Mouse (Mus musculus) adrenal gland, postnatal 10 days (tissue): Measurements from ENCODE around the gene 1110004F10Rik. TPM values are rescaled to one million over a fixed set of nuclear protein-coding genes. Genes with fewer than 3 reads are reported as not detected.
A peak's percentile ranks its signal among the peaks of the same experiment; 100 is the strongest.
"Not testable (repeated sequence)": the region's sequence is repeated elsewhere in the genome, so short reads cannot be mapped to it uniquely, and the experiment has no call there.

ENCODE experiments used
- DNase-seq: peaks from one replicate; pipeline ENCODE4 v3.0.0; 2021; ENCODE audit warnings: mixed read lengths
- long read RNA-seq, 2 experiments: library from polyadenylated mRNA; stranded (forward); transcript quantifications; one replicate each; pipeline ENCODE4 v2.0.0; 2021
- total RNA-seq, 2 experiments: library from RNA; stranded (reverse); gene quantifications; 2 replicates each; pipeline ENCODE4 v1.2.3; 2021

1110004F10Rik gene
- total RNA-seq: 10 to 100 TPM; 91.7 to 93.5 TPM
- long read RNA-seq, experiment 1, transcript 1110004F10Rik-203 (5 exons, 927 nt): minor isoform, 10 of 355 reads
- long read RNA-seq, experiment 1, transcript 1110004F10Rik-204 (5 exons, 1,430 nt): minor isoform, 6 of 355 reads
- long read RNA-seq, experiment 1, transcript 1110004F10Rik-201 (5 exons, 1,479 nt): major isoform, 313 of 355 reads
- long read RNA-seq, experiment 1, partial matches to known transcripts: 20 of 355 reads
- long read RNA-seq, experiment 1, other reads (novel, unspliced or antisense): 5 of 355 reads
- long read RNA-seq, experiment 2, transcript 1110004F10Rik-201 (5 exons, 1,479 nt): major isoform, 114 of 133 reads
- long read RNA-seq, experiment 2, transcript 1110004F10Rik-203 (5 exons, 927 nt): minor isoform, 5 of 133 reads
- long read RNA-seq, experiment 2, partial matches to known transcripts: 7 of 133 reads
- long read RNA-seq, experiment 2, other reads (novel, unspliced or antisense): 6 of 133 reads

- DNase-seq: no peak
Observed at GRCm38 (mm10) chr7:116039196-116039537, at the start of gene 1110004F10Rik. Gene 1110004F10Rik, plus strand, starts transcription at chr7:116039397.

GRCm38 (mm10) chr7:116002726-116003125 lies 36.5 kb upstream of the 1110004F10Rik start:
- no peak for DNase-seq

GRCm38 (mm10) chr7:116029991-116030390 lies 9.2 kb upstream of the 1110004F10Rik start:
- no peak for DNase-seq

- DNase-seq: peak; percentile 56
Observed at GRCm38 (mm10) chr7:116030597-116031387, 8.4 kb upstream of the 1110004F10Rik start.

- no peak for DNase-seq
Observed at GRCm38 (mm10) chr7:116031388-116031717, 7.8 kb upstream of the 1110004F10Rik start.

- peak; percentile 90 for DNase-seq
Observed at GRCm38 (mm10) chr7:116031718-116032595, 7.2 kb upstream of the 1110004F10Rik start.

GRCm38 (mm10) chr7:116032596-116033307 lies 6.4 kb upstream of the 1110004F10Rik start:
- peak; percentile 85 for DNase-seq

GRCm38 (mm10) chr7:116033371-116034241 lies 5.6 kb upstream of the 1110004F10Rik start:
- DNase-seq: peak; percentile 74

- peak; percentile 63 for DNase-seq
Observed at GRCm38 (mm10) chr7:116034282-116034758, 4.9 kb upstream of the 1110004F10Rik start.

- no peak for DNase-seq
Observed at GRCm38 (mm10) chr7:116035504-116035903, 3.7 kb upstream of the 1110004F10Rik start.

GRCm38 (mm10) chr7:116036591-116037555 lies 2.3 kb upstream of the 1110004F10Rik start:
- no peak for DNase-seq

GRCm38 (mm10) chr7:116038024-116038423 lies 1.2 kb upstream of the 1110004F10Rik start:
- DNase-seq: no peak

- peak; percentile 9 for DNase-seq
Observed at GRCm38 (mm10) chr7:116038511-116038910, 686 bp upstream of the 1110004F10Rik start, which contains the start of gene Sox6. Gene Sox6, minus strand, starts transcription at chr7:116038796.

- DNase-seq: peak; percentile 88
Observed at GRCm38 (mm10) chr7:116039538-116040466, 605 bp downstream of the 1110004F10Rik start.

- no peak for DNase-seq
Observed at GRCm38 (mm10) chr7:116040470-116041019, 1.3 kb downstream of the 1110004F10Rik start.

- no peak for DNase-seq
Observed at GRCm38 (mm10) chr7:116060739-116061138, 21.5 kb downstream of the 1110004F10Rik start.

- not testable (repeated sequence) for DNase-seq
Observed at GRCm38 (mm10) chr7:116084366-116084765, 45.2 kb downstream of the 1110004F10Rik start, which contains the start of gene Gm4353. Gene Gm4353, minus strand, starts transcription at chr7:116084635.
